Mouse (Mus musculus) retina, embryonic 14.5 days (tissue): ENCODE data around the gene Taf8.
A peak's percentile ranks its signal among the peaks of the same experiment; 100 is the strongest.
"Not testable (repeated sequence)": the region's sequence is repeated elsewhere in the genome, so short reads cannot be mapped to it uniquely, and the experiment has no call there.

Experiments
- DNase-seq: peaks from one replicate; pipeline ENCODE4 v3.0.0-alpha.2; 2015; ENCODE audit warnings: low spot score

Taf8 gene

DNA sequence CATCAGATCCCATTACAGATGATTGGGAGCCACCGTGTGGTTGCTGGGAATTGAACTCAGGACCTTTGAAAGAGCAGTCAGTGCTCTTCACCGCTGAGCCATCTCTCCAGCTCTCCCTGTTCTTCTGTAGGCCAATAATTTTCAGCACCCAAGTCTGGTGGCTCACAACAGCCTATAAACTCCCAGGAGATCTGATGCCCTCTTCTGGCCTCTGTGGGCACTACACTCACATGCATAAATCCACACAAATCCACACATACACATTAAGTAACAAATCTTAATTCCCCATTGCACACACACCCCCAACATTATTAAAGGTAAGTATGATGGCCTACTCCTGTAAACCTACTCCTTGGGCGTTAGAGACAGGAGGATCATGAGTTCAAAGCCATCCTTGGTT is 14.1 kb upstream of the Taf8 start:
- DNase-seq = no peak

DNA sequence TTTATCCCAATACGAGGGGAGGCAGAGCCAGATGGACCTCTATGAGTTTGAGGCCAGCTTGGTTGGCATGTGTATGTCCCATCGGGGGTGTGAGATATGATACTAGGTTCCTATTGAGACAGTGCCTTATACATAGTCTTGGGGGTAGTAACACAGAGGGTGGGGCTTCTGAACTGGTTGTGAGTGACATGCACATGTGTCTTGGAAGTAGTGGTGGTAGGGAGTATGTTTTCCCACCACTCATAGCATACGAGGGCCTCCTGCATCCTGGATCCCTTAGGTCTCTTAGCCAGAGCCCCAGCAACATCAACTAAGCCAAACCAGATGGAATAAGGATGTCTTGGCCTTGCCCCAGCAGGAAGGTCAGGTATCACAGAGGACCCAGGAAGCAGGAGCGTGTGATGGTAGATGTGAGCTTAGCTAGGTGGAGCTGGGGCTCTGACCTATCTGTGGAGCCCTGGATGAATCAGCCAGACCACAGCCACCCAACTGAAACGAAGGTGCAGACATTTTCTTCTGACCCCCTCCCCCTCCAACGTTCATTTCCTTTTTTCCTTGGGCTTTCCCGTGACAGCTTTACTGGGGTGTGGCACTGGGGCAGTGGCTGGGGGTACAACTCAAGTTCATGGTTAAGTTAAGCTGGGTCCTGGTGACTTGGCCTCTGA is 13.2 kb upstream of the Taf8 start:
- DNase-seq = no peak

DNA sequence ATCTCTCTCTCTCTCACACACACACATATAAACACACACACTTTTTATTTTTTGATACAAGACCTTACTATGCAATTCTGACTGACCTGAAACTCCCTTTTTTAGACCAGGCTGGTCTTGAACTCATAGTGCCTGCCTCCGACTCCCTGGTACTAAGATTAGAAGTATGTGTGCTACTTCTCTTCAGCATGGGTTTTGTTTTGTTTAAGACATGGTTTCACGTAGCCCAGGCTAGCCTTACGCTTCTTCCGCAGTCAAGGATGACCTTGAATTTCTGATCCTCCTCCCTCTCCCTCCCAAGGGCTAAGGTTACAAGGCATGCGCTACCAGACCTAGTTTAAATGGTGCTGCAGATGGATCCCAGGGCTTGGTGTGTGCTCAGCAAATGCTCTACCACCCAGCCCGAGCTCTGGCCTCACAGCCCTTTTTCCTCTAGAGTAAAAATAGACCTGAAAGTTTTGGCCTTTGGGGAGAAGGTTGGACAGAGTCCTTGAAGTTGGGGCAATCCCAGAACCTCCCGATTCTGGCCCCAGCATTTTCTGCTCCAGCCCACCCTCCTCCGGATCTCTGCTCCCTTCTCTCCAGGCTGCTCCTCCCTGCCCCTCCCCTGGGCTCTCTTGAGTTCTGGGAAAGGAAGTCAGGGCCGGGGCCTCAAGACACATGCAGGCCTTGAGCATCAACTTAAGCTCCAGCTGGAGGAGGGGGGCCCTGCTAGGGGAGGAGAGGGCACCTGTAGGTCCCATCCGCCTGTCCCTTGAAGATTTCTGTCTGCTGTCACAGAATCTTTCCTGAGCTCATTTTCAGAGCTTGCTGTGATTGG is 11.1 kb upstream of the Taf8 start:
- DNase-seq = no peak

DNA sequence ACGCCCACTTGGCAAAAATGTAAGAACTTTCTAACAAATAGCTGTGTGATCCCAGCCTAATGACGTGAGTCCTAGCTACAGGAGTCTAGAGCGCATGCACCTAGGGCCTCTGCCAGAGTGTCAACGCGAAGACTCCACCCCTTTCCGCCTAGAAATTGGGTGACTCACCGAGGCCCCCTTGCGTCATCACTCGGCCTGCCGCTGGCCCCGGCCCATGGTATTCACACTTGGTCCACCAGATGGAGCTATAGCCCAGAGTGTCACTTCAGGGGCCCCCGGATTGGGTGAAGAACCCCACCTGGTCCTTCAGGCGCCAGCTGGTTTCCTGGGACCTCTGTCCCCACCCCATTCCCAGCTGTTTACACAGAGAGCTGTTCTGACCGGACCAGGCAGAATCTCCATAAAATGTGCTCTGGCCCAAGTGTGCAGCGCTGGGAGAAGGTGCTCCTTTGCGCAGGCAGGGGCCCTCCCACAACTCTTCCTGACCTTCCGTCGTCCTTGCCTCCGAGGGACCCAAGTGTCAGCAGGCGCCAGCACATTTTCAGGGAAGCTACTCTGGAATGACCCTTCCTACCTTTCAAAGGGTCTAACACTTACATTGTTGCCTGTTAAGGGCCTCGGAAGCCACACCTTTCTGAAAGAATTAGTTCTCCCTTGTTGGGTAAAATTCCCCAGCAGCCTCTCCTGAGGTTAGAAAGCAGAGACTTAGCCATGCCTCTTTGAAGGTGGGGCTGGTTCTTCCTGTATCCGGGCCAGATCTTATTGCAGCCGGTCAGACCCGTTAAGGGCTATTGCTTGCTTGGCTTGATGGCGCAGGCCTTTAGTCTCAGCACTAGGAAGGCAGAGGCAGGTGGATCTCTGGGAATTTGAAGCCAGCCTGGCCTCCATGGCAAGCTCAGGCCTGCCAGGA is 9.3 kb upstream of the Taf8 start:
- DNase-seq = peak; percentile 98

DNA sequence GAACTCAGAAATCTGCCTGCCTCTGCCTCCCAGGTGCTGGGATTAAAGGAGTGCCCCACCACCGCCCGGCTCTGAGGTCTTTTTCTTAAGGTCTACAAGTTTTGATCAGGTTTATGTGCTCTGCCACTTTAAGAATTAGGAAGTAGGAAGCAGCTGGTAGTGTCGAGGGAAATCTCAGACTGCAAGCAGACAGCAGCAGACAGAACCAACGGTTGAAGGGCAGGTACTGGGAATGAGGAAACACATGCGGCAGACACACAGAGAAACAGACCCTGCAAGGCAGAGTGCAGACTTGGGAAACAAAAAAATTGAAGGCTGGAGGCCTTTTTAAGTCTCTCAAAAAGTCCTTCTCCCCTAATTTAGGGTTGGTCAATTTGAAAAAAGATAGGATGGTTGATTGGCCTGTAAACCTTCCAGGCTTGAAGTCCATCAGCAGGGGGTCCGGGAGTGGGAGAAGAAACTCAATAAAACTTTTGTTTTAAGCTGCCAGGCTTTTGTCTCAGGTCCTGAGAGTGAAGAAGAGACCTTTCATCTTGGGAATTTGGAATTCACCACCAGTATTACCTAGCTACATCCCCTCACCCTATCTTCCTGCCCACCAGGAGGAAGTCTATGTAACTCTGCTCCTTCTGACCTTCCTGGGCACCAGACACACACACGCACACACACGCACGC is 7.1 kb upstream of the Taf8 start:
- no peak for DNase-seq

DNA sequence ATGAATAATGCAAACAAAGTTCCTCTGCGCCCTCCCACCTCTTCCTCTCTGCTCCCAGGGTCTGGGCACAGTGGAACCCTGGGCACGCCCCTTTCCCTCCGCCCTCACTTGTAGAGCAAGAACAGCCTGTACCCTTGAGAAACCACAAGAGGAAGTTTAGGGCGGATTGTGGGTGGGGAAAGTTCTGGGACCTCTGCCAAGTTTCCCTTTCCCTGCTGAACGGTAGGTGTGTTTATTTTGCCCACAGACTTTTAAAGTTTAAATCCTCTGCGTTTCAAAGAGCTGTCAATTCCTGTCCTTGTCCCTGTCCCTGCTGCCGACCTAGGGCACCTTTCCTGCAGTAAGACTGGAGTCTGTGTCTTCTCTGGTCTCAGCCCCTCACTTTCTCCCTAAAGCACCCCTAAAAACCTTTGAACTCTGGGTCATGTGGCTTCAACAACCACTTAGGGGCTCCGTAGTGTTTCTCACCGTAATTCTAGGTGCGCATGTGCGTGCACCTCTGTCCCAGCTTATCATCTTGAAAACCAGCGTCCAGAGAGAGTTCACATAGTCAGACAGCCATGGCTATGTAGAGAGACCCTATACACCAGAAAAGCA is 6.0 kb upstream of the Taf8 start:
- DNase-seq = no peak

DNA sequence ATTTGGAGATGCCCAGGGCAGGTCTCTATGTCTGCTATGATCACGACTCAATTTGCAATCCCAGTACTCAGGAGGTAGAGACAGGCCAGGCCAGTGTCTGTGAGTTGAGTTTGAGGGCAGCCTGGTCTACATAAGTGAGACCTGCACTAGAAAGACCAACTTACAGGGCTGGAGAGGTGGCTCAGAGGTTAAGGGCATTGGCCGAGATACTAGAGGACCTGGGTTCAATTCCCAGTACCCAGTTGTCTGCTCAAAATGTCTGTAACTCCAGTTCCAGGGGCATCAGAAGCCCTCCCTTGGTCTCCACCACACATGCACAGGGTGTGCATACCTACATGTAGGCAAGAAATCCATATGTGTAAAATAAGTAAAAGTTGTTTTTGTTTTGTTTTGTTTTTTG is 5.4 kb upstream of the Taf8 start:
- no peak for DNase-seq

DNA sequence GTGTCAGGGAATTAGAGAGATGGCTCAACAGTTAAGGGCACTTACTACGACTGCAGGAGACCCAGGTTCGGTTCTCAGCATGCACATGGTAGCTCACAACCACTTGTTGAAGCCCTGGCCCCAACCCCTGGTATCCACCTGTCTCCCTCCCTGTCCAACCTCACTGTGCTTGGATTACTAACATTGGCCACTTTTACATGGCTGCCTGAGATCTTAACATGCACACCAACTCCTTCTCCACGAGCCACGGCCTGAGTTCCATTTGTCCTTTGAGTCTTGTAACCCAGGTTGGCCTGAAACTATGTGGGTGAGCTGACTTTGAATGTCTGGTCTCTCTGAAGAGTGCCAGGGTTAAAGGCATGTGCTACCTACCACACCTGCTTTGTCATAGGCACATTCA is 4.6 kb upstream of the Taf8 start:
- no peak for DNase-seq

DNA sequence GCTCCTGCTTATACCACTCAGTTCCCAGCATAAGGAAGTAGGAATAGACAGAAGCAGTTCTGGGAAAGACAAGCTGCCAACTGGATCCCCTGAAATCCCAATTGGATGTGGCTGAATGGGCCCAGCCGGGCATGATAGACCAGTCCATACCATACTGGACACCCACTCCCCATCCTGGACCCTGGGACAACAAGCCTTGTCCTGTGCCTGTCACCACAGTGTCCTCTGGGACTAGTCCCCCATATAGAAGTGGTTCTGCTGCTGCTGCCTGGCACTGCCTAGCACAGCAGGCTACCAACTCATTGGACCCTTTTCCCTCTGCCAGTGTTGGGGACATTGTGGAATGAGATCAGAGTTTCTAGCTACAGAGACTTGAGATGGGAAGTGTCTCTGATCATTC is 4.0 kb upstream of the Taf8 start:
- DNase-seq = no peak

DNA sequence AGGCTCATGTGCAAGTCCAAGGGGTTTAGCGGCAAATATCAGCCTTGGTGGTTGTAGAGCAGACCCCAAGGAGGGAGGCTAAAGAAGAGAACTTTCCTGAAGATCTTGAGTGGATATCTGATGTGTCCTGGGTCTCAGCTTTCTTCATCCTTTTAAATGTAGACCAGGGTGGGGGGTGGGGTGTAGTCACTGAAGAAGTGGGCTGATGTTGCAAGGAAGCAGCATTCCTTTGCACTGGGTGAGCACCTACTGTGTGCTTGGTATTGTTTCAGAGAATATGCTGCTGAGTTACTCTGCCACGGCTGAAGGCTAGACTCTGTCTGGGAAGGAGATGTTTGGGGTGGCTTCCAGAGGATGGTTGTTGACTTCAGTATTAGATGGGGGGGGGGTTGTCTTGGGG is 3.5 kb upstream of the Taf8 start:
- DNase-seq = no peak

DNA sequence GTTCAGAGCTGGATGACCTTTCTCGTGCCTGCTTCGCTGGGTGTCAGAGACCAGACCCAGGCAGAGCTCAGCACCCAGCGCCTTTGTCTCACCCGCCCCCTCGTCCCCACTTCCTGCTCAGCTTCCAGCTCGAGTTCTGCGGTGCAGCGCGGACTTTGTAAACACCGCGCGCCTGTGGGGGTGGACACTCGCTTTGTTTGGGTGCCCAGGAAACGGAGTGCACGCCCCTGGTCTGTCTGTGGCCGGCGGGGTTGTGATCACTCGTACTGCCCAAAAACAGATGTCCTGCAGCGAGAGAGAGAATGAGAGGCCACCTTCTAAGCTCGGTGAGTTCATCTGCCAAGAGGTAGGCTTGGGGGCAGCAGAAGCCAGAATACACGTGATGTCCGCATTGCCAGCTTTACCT is 2.9 kb upstream of the Taf8 start, which contains the start of gene Ccnd3:
TSS of gene Ccnd3 (plus strand) at position 111 of the 406 bp plus-strand sequence.
- peak; percentile 43 for DNase-seq

DNA sequence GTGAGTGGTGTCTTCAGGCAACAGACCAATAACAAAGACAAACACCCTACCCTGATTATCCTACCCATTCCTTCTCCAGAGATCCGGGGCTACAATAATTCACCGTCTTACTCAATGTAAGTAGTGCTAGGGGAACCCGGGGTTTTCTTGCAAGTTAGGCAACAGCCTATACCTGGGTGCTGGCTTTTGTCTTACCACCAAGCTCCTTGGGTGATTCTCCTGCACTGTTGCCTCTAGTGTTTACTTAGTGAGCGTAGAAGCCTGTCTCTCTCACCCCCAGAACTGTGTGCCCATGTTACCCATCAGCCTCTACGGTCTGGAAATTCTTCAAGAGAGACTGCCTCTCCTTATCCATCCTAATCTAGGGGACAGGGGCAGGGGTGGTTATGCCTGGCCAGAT is 2.1 kb upstream of the Taf8 start:
- no peak for DNase-seq

DNA sequence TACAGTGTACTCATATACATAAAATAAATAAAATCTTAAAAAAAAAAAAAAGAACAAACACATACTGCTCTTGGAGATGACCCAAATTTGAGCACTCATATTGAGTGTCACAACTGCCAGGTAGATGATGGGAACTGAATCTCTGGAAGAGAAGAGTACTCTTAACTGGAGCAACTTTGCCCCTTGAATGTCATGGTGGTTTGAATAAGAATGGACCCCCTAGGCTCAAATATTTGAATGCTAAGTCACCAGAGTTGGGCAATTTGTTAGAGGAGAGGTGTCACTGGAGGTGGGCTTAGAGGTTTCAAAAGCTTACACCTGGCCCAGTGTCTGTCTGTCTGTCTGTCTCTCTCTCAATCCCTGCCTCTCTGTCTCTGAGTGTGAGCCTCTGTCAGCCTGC is 1.6 kb upstream of the Taf8 start:
- DNase-seq = no peak

DNA sequence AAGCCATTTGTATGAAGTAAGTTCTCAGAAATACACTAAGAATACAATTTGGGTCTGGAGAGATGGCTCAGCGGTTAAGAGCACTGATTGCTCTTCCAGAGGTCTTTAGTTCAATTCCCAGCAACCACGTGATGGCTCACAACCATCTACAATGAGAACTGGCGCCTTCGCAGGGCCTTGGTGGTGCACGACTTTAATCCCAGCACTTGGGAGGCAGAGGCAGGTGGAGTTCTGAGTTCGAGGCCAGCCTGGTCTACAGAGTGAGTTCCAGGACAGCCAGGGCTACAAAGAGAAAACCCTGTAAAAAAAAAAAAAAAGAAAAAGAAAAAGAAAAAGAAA is 584 bp upstream of the Taf8 start:
- not testable (repeated sequence) for DNase-seq

DNA sequence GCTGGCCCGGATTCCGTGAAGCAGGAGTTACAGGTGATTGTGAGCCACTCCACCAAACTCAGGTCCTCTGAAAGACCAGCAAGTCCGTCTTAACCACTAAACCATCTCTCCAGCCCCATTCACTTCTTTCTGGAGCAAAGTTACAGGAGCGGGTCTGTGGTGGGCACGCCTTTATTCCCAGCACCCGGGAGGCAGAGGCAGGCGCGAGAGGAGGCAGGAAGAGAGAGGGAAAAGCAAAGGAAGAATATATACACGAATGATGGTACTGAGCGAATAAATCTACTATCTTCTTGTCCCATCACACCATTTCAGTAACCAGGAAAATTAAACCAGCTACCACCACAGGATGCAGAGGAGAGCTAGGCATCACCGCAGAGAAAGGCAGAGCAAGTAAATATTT is 561 bp downstream of the Taf8 start:
- DNase-seq = no peak

DNA sequence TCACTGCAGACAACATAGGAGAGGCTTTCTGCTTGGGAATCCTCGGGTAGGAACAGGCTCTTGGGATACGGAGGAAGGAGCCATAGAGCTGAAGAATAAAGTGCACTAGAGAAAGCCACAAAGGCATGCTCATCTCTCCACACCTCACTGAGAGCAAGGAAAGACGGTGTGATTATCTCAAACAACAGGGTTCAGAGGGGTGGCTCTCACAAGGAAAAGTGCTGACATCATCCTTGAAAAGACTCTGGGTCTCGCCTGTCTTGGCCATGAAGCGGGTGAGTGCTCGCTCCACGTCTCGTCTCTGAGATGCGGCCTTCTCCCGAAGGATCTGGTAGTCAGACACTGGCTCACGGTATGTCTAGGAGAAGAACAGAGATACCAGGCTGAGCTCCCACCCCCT is 8.0 kb downstream of the Taf8 start:
- no peak for DNase-seq

DNA sequence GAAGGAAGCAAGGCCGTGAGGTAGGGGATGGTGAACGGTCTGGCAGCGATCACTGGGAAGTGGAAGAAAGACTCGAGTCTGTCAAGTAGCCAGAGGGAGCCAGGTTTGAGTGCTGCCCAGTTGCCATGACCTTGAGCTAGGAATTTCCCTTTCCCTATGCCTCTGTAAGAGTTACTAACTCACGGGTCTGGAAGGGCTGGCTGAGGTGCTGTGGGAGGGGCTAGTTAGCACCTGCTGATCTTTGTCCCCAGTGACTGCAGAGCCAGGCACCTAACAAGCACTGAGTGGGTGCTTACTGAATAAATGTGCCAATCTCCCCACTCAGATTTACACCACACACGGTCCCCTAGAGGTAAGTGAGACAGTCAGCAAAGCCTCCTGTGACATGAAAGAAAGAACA is 8.4 kb downstream of the Taf8 start:
- no peak for DNase-seq

DNA sequence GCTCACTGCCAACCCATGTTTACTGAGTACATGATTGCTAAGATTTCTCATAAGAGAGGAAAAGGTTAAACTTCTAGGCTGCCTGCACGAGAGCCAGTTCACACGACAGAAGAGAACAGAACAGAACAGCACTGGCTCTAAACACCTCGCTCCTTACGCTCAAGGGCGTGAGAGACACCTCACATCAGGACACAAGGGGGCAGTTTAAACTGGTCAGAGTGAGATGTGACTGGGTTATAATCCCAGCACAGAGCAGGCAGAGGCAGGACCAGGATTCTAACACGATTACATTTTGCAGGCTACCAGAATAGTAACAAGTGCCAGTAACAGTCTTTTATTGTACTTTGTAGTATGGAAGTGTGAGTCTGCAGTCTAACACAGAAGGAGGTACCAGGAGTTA is 9.4 kb downstream of the Taf8 start:
- DNase-seq = no peak

DNA sequence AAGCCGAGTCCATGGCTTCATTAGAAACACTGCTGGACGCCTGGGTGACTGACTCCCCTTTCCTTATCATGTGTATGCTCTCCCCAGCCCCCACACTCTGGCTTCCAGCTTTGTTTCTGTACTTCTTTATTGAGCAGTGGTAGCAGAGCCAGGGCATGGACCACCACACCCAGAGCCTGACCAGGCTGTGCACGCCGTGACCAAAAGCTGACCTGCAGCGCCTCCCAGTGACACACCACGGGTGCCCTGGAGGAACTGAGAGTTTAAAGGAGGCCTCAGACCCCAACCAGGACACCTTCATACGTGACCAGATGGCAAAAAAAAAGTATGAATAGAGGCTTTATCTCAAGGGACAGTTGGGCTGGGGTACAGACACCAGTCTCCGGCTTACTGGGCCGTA is 11.3 kb downstream of the Taf8 start:
- no peak for DNase-seq

DNA sequence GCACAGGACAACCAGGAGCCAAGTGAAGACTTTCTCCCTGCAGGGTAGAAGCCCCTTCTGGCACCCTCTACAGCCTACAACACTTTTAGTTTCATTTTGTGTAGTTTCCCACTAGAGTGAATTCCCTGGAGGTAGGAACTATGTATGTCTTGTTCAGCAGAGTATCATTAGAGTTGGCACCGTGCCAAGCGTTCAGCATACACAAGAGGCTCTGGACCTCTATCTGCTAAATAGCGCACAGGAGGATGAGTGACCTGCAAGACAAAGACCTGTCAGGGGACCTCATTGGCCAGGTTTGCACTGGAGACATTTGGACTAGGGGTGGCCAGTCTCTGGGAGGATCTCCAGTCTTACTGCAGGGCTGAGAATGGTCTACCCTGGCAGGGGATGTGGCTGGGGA is 16.3 kb downstream of the Taf8 start:
- no peak for DNase-seq

DNA sequence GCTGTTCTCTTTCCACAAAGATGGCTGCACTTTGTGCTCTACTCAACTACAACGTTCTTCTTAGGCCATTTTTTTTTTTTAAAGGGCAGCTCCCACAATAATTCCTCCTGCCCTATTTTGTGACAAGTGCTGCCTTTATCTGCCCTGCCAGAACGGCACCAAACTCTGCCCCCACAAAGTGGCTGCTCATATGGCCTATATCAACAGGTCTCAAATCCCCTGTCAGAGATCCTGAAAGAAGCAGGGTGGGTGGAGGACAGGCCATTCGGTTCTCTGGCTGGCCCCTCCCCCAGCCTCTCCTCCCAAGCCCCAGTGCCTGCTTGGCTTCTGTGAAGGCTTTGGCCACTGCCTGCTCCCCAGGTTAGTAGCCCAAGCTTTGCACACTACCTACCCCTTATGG is 17.1 kb downstream of the Taf8 start:
- DNase-seq = no peak
